Mouse (Mus musculus): ENCODE data around the gene Slc5a10. TPM values are rescaled to one million over a fixed set of nuclear protein-coding genes. Genes with fewer than 3 reads are reported as not detected.

Gene Slc5a10
- total RNA-seq, 2 experiments from 2014 or later, result not detected

GRCm38 (mm10) chr11:61626509-61626908, 94.1 kb downstream of the Slc5a10 start:
- DNase-seq (ENCODE audit: low spot score in 2 of 2), result no peak

- DNase-seq (ENCODE audit: low spot score in 2 of 2), result no peak
Measured at GRCm38 (mm10) chr11:61625136-61625535, 95.5 kb downstream of the Slc5a10 start.

Other genes with a start within 250 kb of the Slc5a10 start
- 1 to 10 TPM; 4.8 to 5.6 TPM for gene Mfap4, start 235.4 kb downstream of the Slc5a10 start, total RNA-seq (2021)
- gene Mapk7, start 226.4 kb downstream of the Slc5a10 start, total RNA-seq (2021), result 10 to 100 TPM; 15.3 to 16.0 TPM
- 10 to 100 TPM; 14.4 to 14.8 TPM for gene B9d1, start 215.7 kb downstream of the Slc5a10 start, total RNA-seq (2021)
- 10 to 100 TPM; 16.2 to 25.9 TPM for gene Epn2, start 141.1 kb downstream of the Slc5a10 start, total RNA-seq (2021)
- gene Grap, start 67.6 kb downstream of the Slc5a10 start, total RNA-seq (2021), result 1 to 10 TPM; 7.4 to 8.2 TPM
- gene Fam83g, start 36.7 kb downstream of the Slc5a10 start, total RNA-seq (2021), result 1 to 10 TPM; 1.2 to 1.6 TPM
- 10 to 100 TPM; 25.1 to 27.9 TPM for gene Prpsap2, start 41.3 kb upstream of the Slc5a10 start, total RNA-seq (2021)
- gene Ulk2, start 134.2 kb upstream of the Slc5a10 start, total RNA-seq (2021), result 10 to 100 TPM; 28.3 to 33.8 TPM
- 10 to 100 TPM; 25.3 to 26.0 TPM for gene Akap10, start 209.4 kb upstream of the Slc5a10 start, total RNA-seq (2021)
- gene Specc1, start 235.9 kb upstream of the Slc5a10 start, total RNA-seq (2021), result 1 to 10 TPM; 4.4 to 6.3 TPM